8 mouse cellular contexts compared by ENCODE assay signal in the genomic region with DNA sequence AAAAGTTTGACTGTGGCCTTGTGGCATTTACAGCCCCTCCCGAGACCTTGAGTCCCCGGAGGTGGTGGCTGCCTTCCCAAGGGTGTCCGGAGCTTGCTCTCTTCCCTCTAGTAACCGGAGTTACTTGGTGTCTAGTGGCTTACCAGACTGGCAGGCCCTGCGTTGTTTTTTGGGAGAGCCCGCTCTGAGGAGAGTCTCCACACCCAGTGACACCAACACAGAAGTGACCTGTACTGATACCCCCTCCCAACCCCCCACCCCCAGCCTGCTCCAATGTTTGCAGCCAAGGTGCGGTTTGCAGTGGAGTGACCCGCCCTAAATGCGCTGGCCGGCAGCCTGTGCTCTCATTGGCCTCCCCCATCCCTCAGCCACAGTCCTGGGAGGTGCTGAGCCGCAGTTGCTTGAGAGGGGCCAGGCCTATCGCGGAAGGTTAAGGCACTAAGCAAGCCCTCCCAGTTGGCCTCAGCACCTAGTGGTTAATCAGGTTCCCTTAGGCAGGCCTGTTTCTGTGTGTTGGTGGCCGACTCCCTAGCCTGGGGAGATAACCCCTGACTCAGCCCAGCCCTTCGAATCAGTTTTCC. TPM values are rescaled to one million over a fixed set of nuclear protein-coding genes. Genes with fewer than 3 reads are reported as not detected.
DNase-seq lines count a peak whose midpoint lies in the region; ATAC-seq and TF ChIP-seq lines count a peak whose summit lies in the region.

No protein-coding gene starts in this region.

- H3K27ac ChIP-seq in embryonic facial prominence, embryonic 13.5 days = peak overlapping the region; percentile 90
- H3K27ac ChIP-seq in heart, embryonic 12.5 days (ENCODE audit: poor library complexity, severe bottlenecking) = peak overlapping the region; percentile 94
- peak overlapping the region; percentile 88 for H3K27ac ChIP-seq in kidney, embryonic 15.5 days
- H3K27ac ChIP-seq in spleen, adult 2 months (ENCODE audit: insufficient read depth, low read length) = peak overlapping the region; percentile 38

- H3K27me3 ChIP-seq in embryonic facial prominence, embryonic 13.5 days = no peaks in the 10 kb centered on the region
- no peaks in the 10 kb centered on the region for H3K27me3 ChIP-seq in heart, embryonic 12.5 days (replicated peaks)
- H3K27me3 ChIP-seq in kidney, embryonic 15.5 days = no peaks in the 10 kb centered on the region
- no peaks in the 10 kb centered on the region for H3K27me3 ChIP-seq in spleen, adult 2 months (ENCODE audit: control insufficient read depth, insufficient read depth, low read length)

- peaks cover 42% of the 10 kb centered on the region for H3K36me3 ChIP-seq in embryonic facial prominence, embryonic 13.5 days
- peaks cover 42% of the 10 kb centered on the region for H3K36me3 ChIP-seq in heart, embryonic 12.5 days
- peaks cover 44% of the 10 kb centered on the region for H3K36me3 ChIP-seq in kidney, embryonic 15.5 days
- peaks cover 28% of the 10 kb centered on the region for H3K36me3 ChIP-seq in spleen, adult 2 months (ENCODE audit: control insufficient read depth, insufficient read depth, low read length)

- no peaks in the 10 kb centered on the region for H3K9me3 ChIP-seq in embryonic facial prominence, embryonic 13.5 days
- no peaks in the 10 kb centered on the region for H3K9me3 ChIP-seq in heart, embryonic 12.5 days (replicated peaks)
- H3K9me3 ChIP-seq in kidney, embryonic 15.5 days (replicated peaks) = no peaks in the 10 kb centered on the region

- peak overlapping the region; percentile 87 for H3K4me3 ChIP-seq in embryonic facial prominence, embryonic 13.5 days
- peak overlapping the region; percentile 93 for H3K4me3 ChIP-seq in heart, embryonic 12.5 days
- H3K4me3 ChIP-seq in kidney, embryonic 15.5 days (replicated peaks) = peak overlapping the region; percentile 93
- H3K4me3 ChIP-seq in spleen, adult 2 months (ENCODE audit: extremely low read depth, insufficient read depth, insufficient read length) = peak overlapping the region; percentile 59

- H3K9ac ChIP-seq in embryonic facial prominence, embryonic 13.5 days = peak overlapping the region; percentile 92
- H3K9ac ChIP-seq in heart, embryonic 12.5 days = peak overlapping the region; percentile 96
- peak overlapping the region; percentile 94 for H3K9ac ChIP-seq in kidney, embryonic 15.5 days

- no peak for TF ChIP-seq POLR2A in spleen, adult 2 months (IDR thresholded peaks at IDR 0.05; ENCODE audit: low read depth, low read length)

- WGBS in embryonic facial prominence, embryonic 13.5 days = 3% methylated on average over 15 of the region's 15 CpGs
- 2% methylated on average over 15 of the region's 15 CpGs for WGBS in heart, embryonic 12.5 days
- WGBS in kidney, embryonic 15.5 days = 1% methylated on average over 15 of the region's 15 CpGs
- 9% methylated on average over 15 of the region's 15 CpGs for WGBS in spleen, adult 2 months

- no peak for TF ChIP-seq CTCF in spleen, adult 2 months (IDR thresholded peaks at IDR 0.05; ENCODE audit: extremely low read depth, insufficient read depth, insufficient read length, insufficient replicate concordance)

- peak; percentile 67 for DNase-seq in ovary, postnatal 36 days (ENCODE audit: low spot score)
- no peak for DNase-seq in ovary, postnatal 14 days (ENCODE audit: low spot score)
- DNase-seq in lung, postnatal 36 days = peak; percentile 84
- DNase-seq in spleen, adult 2 months (ENCODE audit: low read depth in 1 of 2, low spot score in 2 of 2) = no peak
- DNase-seq in layer of hippocampus, adult 8-10 months (ENCODE audit: low spot score in 2 of 2) = no peak

- 0 out of 2 replicates have a peak, but pooled peaks have one; percentile 7 for ATAC-seq in embryonic facial prominence, embryonic 13.5 days (ENCODE audit: insufficient number of reproducible peaks, insufficient read depth, low FRiP score, low TSS enrichment, low read depth)
- peak; percentile 72 for ATAC-seq in heart, embryonic 12.5 days (ENCODE audit: insufficient number of reproducible peaks, low FRiP score)
- ATAC-seq in kidney, embryonic 15.5 days (replicated peaks; ENCODE audit: low FRiP score) = peak; percentile 77

- H3K4me2 ChIP-seq in embryonic facial prominence, embryonic 13.5 days = peak overlapping the region; percentile 86
- peak overlapping the region; percentile 76 for H3K4me2 ChIP-seq in heart, embryonic 12.5 days
- peak overlapping the region; percentile 74 for H3K4me2 ChIP-seq in kidney, embryonic 15.5 days

- peaks cover 43% of the 10 kb centered on the region for H3K4me1 ChIP-seq in embryonic facial prominence, embryonic 13.5 days
- H3K4me1 ChIP-seq in heart, embryonic 12.5 days (replicated peaks) = peaks cover 48% of the 10 kb centered on the region
- H3K4me1 ChIP-seq in kidney, embryonic 15.5 days = peaks cover 40% of the 10 kb centered on the region
- H3K4me1 ChIP-seq in spleen, adult 2 months (ENCODE audit: control insufficient read depth, insufficient read depth, insufficient read length) = peaks cover 11% of the 10 kb centered on the region

RNA-seq across cellular contexts. Expression of a gene that starts 6.7 kb away (rescaled TPM):
- polyA plus RNA-seq in embryonic facial prominence, embryonic 13.5 days (2015; fragmentation: Nextera tagmentation; extraction: Ambion mirVana) = 43.4 and 45.5 TPM in 2 replicates
- 81.1 and 85.4 TPM in 2 replicates for polyA plus RNA-seq in heart, embryonic 12.5 days (2016; fragmentation: Nextera tagmentation; extraction: Ambion mirVana)
- 45.5 and 49.9 TPM in 2 replicates for polyA plus RNA-seq in kidney, embryonic 15.5 days (2015; fragmentation: Nextera tagmentation; extraction: Ambion mirVana)
- polyA plus RNA-seq in spleen, adult 2 months (2012; rRNA removed) = 18.4 and 22.8 TPM in 2 replicates
- total RNA-seq in layer of hippocampus, adult 8-10 months (2022) = 10 to 100 TPM; 58.2 to 72.4 (median 64.4) TPM

RNA-seq across cellular contexts. Expression of a gene that starts 20.6 kb away (rescaled TPM):
- 93.7 and 97.7 TPM in 2 replicates for polyA plus RNA-seq in embryonic facial prominence, embryonic 13.5 days (2015; fragmentation: Nextera tagmentation; extraction: Ambion mirVana)
- 71.8 and 75.3 TPM in 2 replicates for polyA plus RNA-seq in heart, embryonic 12.5 days (2016; fragmentation: Nextera tagmentation; extraction: Ambion mirVana)
- 90.0 and 96.2 TPM in 2 replicates for polyA plus RNA-seq in kidney, embryonic 15.5 days (2015; fragmentation: Nextera tagmentation; extraction: Ambion mirVana)
- polyA plus RNA-seq in spleen, adult 2 months (2012; rRNA removed) = 12.2 and 14.4 TPM in 2 replicates
- total RNA-seq in layer of hippocampus, adult 8-10 months (2022) = 100 to 1,000 TPM; 135 to 183 (median 148) TPM

RNA-seq across cellular contexts. Expression of a gene that starts 31.8 kb away (rescaled TPM):
- polyA plus RNA-seq in embryonic facial prominence, embryonic 13.5 days (2015; fragmentation: Nextera tagmentation; extraction: Ambion mirVana) = 39.8 and 40.1 TPM in 2 replicates
- 13.5 and 13.6 TPM in 2 replicates for polyA plus RNA-seq in heart, embryonic 12.5 days (2016; fragmentation: Nextera tagmentation; extraction: Ambion mirVana)
- 29.6 and 32.8 TPM in 2 replicates for polyA plus RNA-seq in kidney, embryonic 15.5 days (2015; fragmentation: Nextera tagmentation; extraction: Ambion mirVana)
- polyA plus RNA-seq in spleen, adult 2 months (2012; rRNA removed) = 39.4 and 42.7 TPM in 2 replicates
- total RNA-seq in layer of hippocampus, adult 8-10 months (2022) = 10 to 100 TPM; 15.5 to 21.0 (median 17.2) TPM

RNA-seq across cellular contexts. Expression of a gene that starts 36.5 kb away (rescaled TPM):
- 25.9 and 28.3 TPM in 2 replicates for polyA plus RNA-seq in embryonic facial prominence, embryonic 13.5 days (2015; fragmentation: Nextera tagmentation; extraction: Ambion mirVana)
- polyA plus RNA-seq in heart, embryonic 12.5 days (2016; fragmentation: Nextera tagmentation; extraction: Ambion mirVana) = 23.9 and 24.0 TPM in 2 replicates
- 26.7 and 27.4 TPM in 2 replicates for polyA plus RNA-seq in kidney, embryonic 15.5 days (2015; fragmentation: Nextera tagmentation; extraction: Ambion mirVana)
- 1.5 and 1.7 TPM in 2 replicates for polyA plus RNA-seq in spleen, adult 2 months (2012; rRNA removed)
- total RNA-seq in layer of hippocampus, adult 8-10 months (2022) = 10 to 100 TPM; 25.7 to 31.5 (median 28.6) TPM

Comparison
In these comparisons a context has a peak if more than half of its experiments do, and no peak if none do; other contexts are left out.
1. DNase-seq: peak in ovary, postnatal 36 days (single experiment) and lung, postnatal 36 days (single experiment); none in ovary, postnatal 14 days (single experiment), spleen, adult 2 months (0 of 2) and layer of hippocampus, adult 8-10 months (0 of 2).
2. ATAC-seq: peak in every context shown above with its lines; median percentile 77 in kidney, embryonic 15.5 days; 72 in heart, embryonic 12.5 days; 7 in embryonic facial prominence, embryonic 13.5 days.
3. H3K27ac ChIP-seq: peak in every context shown above with its lines; median percentile 94 in heart, embryonic 12.5 days; 90 in embryonic facial prominence, embryonic 13.5 days; 88 in kidney, embryonic 15.5 days; 38 in spleen, adult 2 months.
4. Peak in every context shown above with its lines, with median percentiles within 50 percentile points of each other: H3K4me2 ChIP-seq, H3K4me3 ChIP-seq and H3K9ac ChIP-seq.